Mouse (Mus musculus): ENCODE results near the gene Slc50a1.

DNA sequence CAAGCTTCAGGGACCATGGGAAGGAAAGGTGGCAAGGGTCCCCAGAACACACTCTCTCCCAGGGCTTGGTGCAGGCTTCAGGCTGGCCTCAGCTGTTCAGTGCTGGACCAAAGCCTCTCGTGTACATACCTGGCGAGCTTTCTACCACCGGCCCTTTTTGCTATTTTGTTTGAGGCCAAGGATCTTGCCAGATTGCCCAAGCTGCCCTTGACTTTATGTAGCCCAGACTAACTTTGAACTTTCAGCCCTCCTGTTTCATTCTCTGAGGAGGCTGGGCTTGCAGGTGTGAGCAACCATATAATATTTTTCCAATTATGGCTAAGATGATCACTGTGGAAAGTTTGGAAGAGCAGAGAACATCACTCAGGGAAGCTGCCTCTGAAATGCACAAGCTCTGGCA, 13.9 kb upstream of the Slc50a1 start:
- TF ChIP-seq CTCF (IDR thresholded peaks at IDR 0.05; ENCODE audit: borderline replicate concordance, insufficient read depth, low read length) (no peak), POLR2A (IDR thresholded peaks at IDR 0.05; ENCODE audit: low read depth, low read length) (no peak)
